Mouse (Mus musculus) adrenal gland, adult 18-20 months (tissue): ENCODE measurements around the gene Baz1a. TPM values are rescaled to one million over a fixed set of nuclear protein-coding genes. Genes with fewer than 3 reads are reported as not detected.

ENCODE experiments used
- DNase-seq, 2 experiments: peaks; one replicate each; pipeline ENCODE4 v3.0.0; 2021 to 2022; ENCODE audit warnings: low spot score in 2 of 2
- total RNA-seq, 2 experiments: library from RNA; stranded (reverse); gene quantifications; 1 replicate in 1 of 2; 2 replicates in 1 of 2; pipeline ENCODE4 v1.2.3; 2021

The Baz1a gene
- total RNA-seq, 2 experiments from 2014 or later, result 22.8 to 23.0 TPM

DNA sequence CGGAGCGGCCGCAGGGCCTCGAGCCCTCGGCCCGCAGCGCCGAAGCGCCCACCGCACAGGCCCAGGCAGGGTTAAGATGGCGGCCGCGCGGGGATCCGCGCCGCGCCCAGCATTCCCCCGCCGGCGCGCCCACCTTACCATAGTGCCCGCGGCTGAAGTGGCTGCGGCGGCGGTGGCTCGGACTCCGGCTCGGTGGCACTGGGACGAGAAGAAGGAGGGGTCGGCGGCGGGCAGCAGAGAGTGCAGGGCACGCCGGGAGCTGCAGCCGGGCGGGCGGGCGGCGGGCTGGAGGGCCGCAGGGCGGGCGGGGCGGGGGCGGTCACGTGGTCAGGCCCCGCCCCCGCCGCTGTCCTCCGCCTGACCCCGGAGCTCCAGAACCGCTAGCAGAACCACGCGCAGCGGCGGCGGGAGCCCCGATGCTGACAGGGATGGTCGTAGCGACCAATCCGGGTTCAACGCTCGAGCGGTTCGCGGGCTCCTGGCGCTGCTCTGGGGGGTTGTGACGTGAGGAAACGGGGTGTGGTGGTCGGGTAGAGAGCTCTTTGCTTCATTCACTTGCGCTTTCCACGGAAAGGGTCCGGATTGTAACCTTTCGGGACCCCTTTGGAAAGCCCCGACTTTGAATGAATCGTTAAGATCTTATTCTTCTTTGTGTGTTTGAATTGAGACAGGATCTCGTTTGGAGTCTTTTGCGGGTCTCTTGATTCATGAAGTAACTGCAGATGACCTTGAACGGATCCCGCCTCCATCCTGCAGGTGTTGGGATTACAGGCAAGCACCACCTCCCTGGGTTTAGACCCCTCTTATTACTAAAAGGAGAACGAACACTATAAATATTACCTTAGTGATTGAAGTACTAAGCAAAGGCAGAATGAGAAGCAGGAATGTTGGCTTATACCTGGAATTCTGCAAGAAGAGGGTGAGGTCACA lies 151.3 kb downstream of the Baz1a start, which contains the start of gene Cfl2:
Cfl2 (minus strand) TSS at position 272 of the 930 bp plus-strand sequence.
- DNase-seq, result peak; percentile 79 to 83

DNA sequence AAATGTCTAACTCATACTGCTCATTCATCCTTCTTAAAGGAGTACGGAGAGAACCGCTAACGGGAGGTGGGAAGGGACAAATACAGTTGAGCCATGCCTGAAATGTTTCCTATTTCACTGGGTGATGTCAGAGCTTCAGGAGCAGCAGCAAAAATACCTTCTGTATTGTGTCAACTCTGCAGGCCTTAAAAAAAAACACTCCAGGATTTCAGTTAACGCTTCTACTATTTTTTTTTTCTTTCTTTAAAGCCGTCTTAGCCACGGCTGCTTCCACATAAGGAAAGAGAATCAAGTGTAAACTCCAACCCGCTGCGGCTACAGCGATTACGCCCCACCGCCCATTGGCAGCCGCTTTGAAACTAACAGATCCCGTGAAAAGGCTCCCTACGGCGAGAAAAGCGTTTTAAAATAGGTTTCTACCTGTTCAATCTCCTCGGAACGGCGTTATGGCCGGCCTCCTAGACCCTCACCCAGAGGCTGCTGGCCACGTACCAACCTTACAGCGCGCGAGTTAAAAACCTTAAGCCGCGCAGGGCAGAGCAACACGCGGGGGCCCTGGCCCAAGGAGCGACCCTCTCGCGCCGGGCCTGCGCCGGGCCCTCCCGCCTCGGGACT lies 152.1 kb downstream of the Baz1a start:
- no peak for DNase-seq

DNA sequence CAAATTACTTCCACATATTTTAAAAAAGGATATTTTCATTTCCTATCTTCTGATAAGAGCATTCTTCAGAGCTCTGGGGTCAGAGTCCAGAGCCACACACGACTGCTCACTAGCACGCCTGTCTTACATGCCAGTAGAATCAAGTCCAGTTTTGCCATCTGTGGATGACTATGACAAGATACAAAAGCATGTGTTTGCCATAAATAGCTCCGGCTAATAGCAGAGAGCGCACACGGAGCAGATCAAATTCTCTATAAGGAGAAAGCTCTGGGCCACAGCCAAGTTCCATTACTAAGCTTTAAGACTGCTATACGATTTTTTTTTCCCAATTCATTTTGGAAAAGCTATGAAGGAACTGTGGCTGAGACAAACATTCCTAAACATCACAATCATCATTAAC lies 154.6 kb downstream of the Baz1a start:
- DNase-seq, result no peak

DNA sequence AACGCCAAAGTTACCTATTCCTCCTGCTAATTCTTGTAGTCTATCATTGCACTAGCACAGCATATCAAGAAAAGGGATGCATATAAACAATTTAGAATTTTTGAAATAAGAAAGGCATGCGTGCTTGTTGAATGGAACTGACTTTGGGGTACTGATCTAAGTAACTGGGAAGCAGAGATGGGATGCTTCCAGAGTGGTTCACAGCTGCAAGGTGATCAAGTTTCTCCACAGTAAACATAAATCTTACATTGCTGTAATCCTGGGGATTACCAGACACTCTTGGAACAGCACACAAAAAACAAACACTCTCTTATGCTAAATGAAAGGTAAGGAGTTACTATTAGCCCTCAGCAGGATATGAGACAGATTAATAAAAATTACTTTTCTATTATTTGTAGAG lies 163.6 kb downstream of the Baz1a start:
- DNase-seq, result no peak

DNA sequence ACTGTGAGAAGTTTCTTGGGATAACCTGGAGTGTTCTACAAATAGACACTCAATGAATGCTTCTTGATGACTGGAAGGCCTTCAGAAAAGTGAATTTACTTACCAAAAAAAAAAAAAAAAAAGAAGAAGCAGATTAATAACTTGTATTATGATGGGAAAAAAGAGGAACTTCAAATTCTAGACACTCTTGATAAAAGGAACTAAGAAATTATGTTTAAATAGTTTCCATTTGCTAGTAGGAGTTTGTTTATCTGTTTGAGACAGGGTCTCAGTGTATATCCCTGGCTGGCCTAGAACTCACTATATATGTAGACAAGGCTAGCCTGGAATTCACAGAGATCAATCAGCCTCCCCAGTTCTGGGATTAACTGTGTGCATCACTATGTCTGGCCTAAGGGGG lies 169.7 kb downstream of the Baz1a start:
- no peak for DNase-seq

Other genes with a start within 250 kb of the Baz1a start
- gene Snx6, start 218.6 kb downstream of the Baz1a start, total RNA-seq, result 10 to 100 TPM; 57.6 to 61.0 TPM
- 100 to 1,000 TPM; 121 to 137 TPM for gene Cfl2, start 151.5 kb downstream of the Baz1a start, total RNA-seq
- gene Gm20403, start 27.8 kb downstream of the Baz1a start, total RNA-seq, result not detected
- 10 to 100 TPM; 10.7 to 11.1 TPM for gene 2700097O09Rik, start 65.8 kb upstream of the Baz1a start, total RNA-seq
- gene Srp54a, start 65.9 kb upstream of the Baz1a start, total RNA-seq, result 100 to 1,000 TPM; 105 to 206 TPM
- 10 to 100 TPM in 1 of 2 experiments, 1 to 10 TPM in 1; 4.3 to 11.8 TPM for gene Fam177a, start 110.1 kb upstream of the Baz1a start, total RNA-seq
- gene Srp54b, start 140.8 kb upstream of the Baz1a start, total RNA-seq, result 100 to 1,000 TPM in 1 of 2 experiments, 10 to 100 TPM in 1; 65.4 to 130 TPM
- 10 to 100 TPM in 1 of 2 experiments, not detected in 1; 10.9 TPM for gene 1700047I17Rik2, start 185.2 kb upstream of the Baz1a start, total RNA-seq
- gene Srp54c, start 215.8 kb upstream of the Baz1a start, total RNA-seq, result 10 to 100 TPM; 38.0 to 74.2 TPM